Mouse (Mus musculus): ENCODE measurements around the gene Oxt.

GRCm38 (mm10) chr2:130564983-130565382, 11.0 kb upstream of the Oxt start:
- TF ChIP-seq GATA1 (IDR thresholded peaks at IDR 0.05; ENCODE audit: borderline replicate concordance, low read length): no peak
- TF ChIP-seq FLI1 (IDR thresholded peaks at IDR 0.05; ENCODE audit: low read length): no peak
